34 mouse cellular contexts compared by ENCODE assay signal in genomic region chr6:53306710-53307109, GRCm38 (mm10). TPM values are rescaled to one million over a fixed set of nuclear protein-coding genes. Genes with fewer than 3 reads are reported as not detected.
DNase-seq lines count a peak whose midpoint lies in the region; ATAC-seq and TF ChIP-seq lines count a peak whose summit lies in the region.
"Had no signal": no experiment of that assay in that cellular context is flagged by ENCODE, and none has a peak within 500 bp of the region (broad histone marks: within the 10 kb centered on the region; RNA-seq: fewer than 3 reads in every experiment).

No protein-coding gene starts in this region.

- no peak overlapping the region for H3K4me3 ChIP-seq in forebrain, embryonic 13.5 days
- H3K4me3 ChIP-seq in cerebellum, adult 2 months (replicated peaks; ENCODE audit: insufficient read depth, low read depth, low read length): no peak overlapping the region
- H3K4me3 ChIP-seq: embryonic facial prominence, embryonic 13.5 days; heart, embryonic 15.5 days; hindbrain, embryonic 12.5 days; intestine, embryonic 15.5 days; limb, embryonic 10.5 days; limb, embryonic 15.5 days; liver, embryonic 13.5 days; midbrain, embryonic 12.5 days; myocyte; neural tube, embryonic 12.5 days had no signal

- peak overlapping the region; percentile 53 for H3K27ac ChIP-seq in forebrain, embryonic 13.5 days
- H3K27ac ChIP-seq in cerebellum, adult 2 months (ENCODE audit: insufficient read depth, low read length): no peak overlapping the region
- H3K27ac ChIP-seq: embryonic facial prominence, embryonic 13.5 days; heart, embryonic 15.5 days; hindbrain, embryonic 12.5 days; hindbrain, postnatal 0 days; intestine, embryonic 15.5 days; kidney, postnatal 0 days; limb, embryonic 10.5 days; limb, embryonic 15.5 days; liver, embryonic 13.5 days; midbrain, embryonic 12.5 days; neural tube, embryonic 12.5 days had no signal

- DNase-seq in 3T3-L1 (ENCODE audit: low read depth, low spot score): peak; percentile 22
- DNase-seq in Muller cell, postnatal 12 days (ENCODE audit: inconsistent ontology term): peak; percentile 87
- DNase-seq in fat pad, adult 2 months (ENCODE audit: extremely low read depth, low read depth, low spot score): peak; percentile 10
- DNase-seq in layer of hippocampus, adult 9-11 months: no peak
- no peak for DNase-seq in right cerebral cortex, postnatal 10 days (ENCODE audit: low spot score in 2 of 2)
- no peak for DNase-seq in heart, postnatal 14 days
- no peak for DNase-seq in cerebellum, adult 2 months
- DNase-seq: adrenal gland, postnatal 25 days; cerebellum, adult 8-10 months; cerebellum, postnatal 36 days; embryo, embryonic 11 days; gastrocnemius, postnatal 10 days; heart, postnatal 36 days; kidney, adult 2 months; kidney, postnatal 4 days; layer of hippocampus, postnatal 36 days; liver, embryonic 13.5 days; lung, adult 18-20 months; lung, postnatal 14 days; right cerebral cortex, adult 18-20 months; right cerebral cortex, postnatal 4 days had no signal

- no peak overlapping the region; the same call in 1 of the 2 replicates for H3K4me2 ChIP-seq in forebrain, embryonic 13.5 days
- H3K4me2 ChIP-seq: embryonic facial prominence, embryonic 13.5 days; heart, embryonic 15.5 days; hindbrain, embryonic 12.5 days; intestine, embryonic 15.5 days; limb, embryonic 15.5 days; liver, embryonic 13.5 days; midbrain, embryonic 12.5 days; neural tube, embryonic 12.5 days had no signal

- no peaks in the 10 kb centered on the region for H3K9me3 ChIP-seq in forebrain, embryonic 13.5 days (replicated peaks)
- H3K9me3 ChIP-seq: embryonic facial prominence, embryonic 13.5 days; heart, embryonic 15.5 days; hindbrain, embryonic 12.5 days; intestine, embryonic 15.5 days; limb, embryonic 10.5 days; limb, embryonic 15.5 days; liver, embryonic 13.5 days; midbrain, embryonic 12.5 days; neural tube, embryonic 12.5 days had no signal

- WGBS in forebrain, embryonic 13.5 days: 20% methylated on average over 5 of the region's 5 CpGs
- WGBS in cerebellum, adult 2 months: 66% methylated on average over 5 of the region's 5 CpGs

- TF ChIP-seq CTCF in cerebellum, adult 2 months (IDR thresholded peaks at IDR 0.05; ENCODE audit: borderline replicate concordance, insufficient read depth, low read depth, low read length): no peak

- intact Hi-C loops in heart, postnatal 14 days (cut with DNase I): no loop called here

- no peak for TF ChIP-seq POLR2A in cerebellum, adult 2 months (IDR thresholded peaks at IDR 0.05; ENCODE audit: borderline replicate concordance, insufficient read depth, low read length)

- H3K9ac ChIP-seq in forebrain, embryonic 13.5 days: no peak overlapping the region
- H3K9ac ChIP-seq: embryonic facial prominence, embryonic 13.5 days; heart, embryonic 15.5 days; hindbrain, embryonic 12.5 days; intestine, embryonic 15.5 days; limb, embryonic 15.5 days; liver, embryonic 13.5 days; midbrain, embryonic 12.5 days; neural tube, embryonic 12.5 days had no signal

- ATAC-seq in forebrain, embryonic 13.5 days: peak; percentile 95
- ATAC-seq: hindbrain, postnatal 0 days; intestine, embryonic 15.5 days had no signal

- no peaks in the 10 kb centered on the region for H3K36me3 ChIP-seq in forebrain, embryonic 13.5 days (ENCODE audit: poor library complexity, severe bottlenecking)
- H3K36me3 ChIP-seq: embryonic facial prominence, embryonic 13.5 days; heart, embryonic 15.5 days; hindbrain, embryonic 12.5 days; intestine, embryonic 15.5 days; limb, embryonic 10.5 days; limb, embryonic 15.5 days; liver, embryonic 13.5 days; midbrain, embryonic 12.5 days; neural tube, embryonic 12.5 days had no signal

- H3K4me1 ChIP-seq in forebrain, embryonic 13.5 days: peaks cover 55% of the 10 kb centered on the region
- no peaks in the 10 kb centered on the region for H3K4me1 ChIP-seq in cerebellum, adult 2 months (ENCODE audit: control insufficient read depth, insufficient read depth, low read length)
- H3K4me1 ChIP-seq: intestine, embryonic 15.5 days; liver, embryonic 13.5 days had no signal

- no peaks in the 10 kb centered on the region for H3K27me3 ChIP-seq in forebrain, embryonic 13.5 days
- no peaks in the 10 kb centered on the region for H3K27me3 ChIP-seq in cerebellum, adult 2 months (ENCODE audit: control insufficient read depth, insufficient read depth, low read length)
- H3K27me3 ChIP-seq: CH12.LX; embryonic facial prominence, embryonic 13.5 days; heart, embryonic 15.5 days; hindbrain, embryonic 12.5 days; intestine, embryonic 15.5 days; limb, embryonic 15.5 days; liver, embryonic 13.5 days; midbrain, embryonic 12.5 days; neural tube, embryonic 12.5 days had no signal

RNA-seq across cellular contexts. Expression of gene Creb5, which starts 19.6 kb away (rescaled TPM):
- polyA plus RNA-seq in forebrain, embryonic 13.5 days (2015; fragmentation: Nextera tagmentation; extraction: Ambion mirVana): 31.6 and 31.7 TPM in 2 replicates
- 10 to 100 TPM; 12.5 to 15.7 TPM for total RNA-seq in heart, postnatal 14 days (2021)
- polyA plus RNA-seq in cerebellum, adult 2 months (2012; rRNA removed): 6.0 and 7.2 TPM in 2 replicates

Comparison
In these comparisons a context has a peak if more than half of its experiments do, and no peak if none do; other contexts are left out.
1. DNase-seq: peak in 3T3-L1 (single experiment), Muller cell, postnatal 12 days (single experiment) and fat pad, adult 2 months (single experiment); none in layer of hippocampus, adult 9-11 months (single experiment), right cerebral cortex, postnatal 10 days (0 of 2), heart, postnatal 14 days (0 of 2) and cerebellum, adult 2 months (0 of 2).